Mouse (Mus musculus) forebrain, embryonic 14.5 days (tissue): ENCODE measurements around the gene Traf2. TPM values are rescaled to one million over a fixed set of nuclear protein-coding genes. Genes with fewer than 3 reads are reported as not detected.
"Not testable (repeated sequence)": the region's sequence is repeated elsewhere in the genome, so short reads cannot be mapped to it uniquely, and the experiment has no call there.

Experiments
- ATAC-seq: fragments of 200-750 bp; cut with Nextera tagmentation; 2 replicates; pipeline ENCODE4 v1.8.0; 2017; ENCODE audit warnings: mild to moderate bottlenecking, moderate library complexity
- DNase-seq: peaks from one replicate; pipeline ENCODE4 v3.0.0-alpha.2; 2015; ENCODE audit warnings: low spot score
- H3K27ac ChIP-seq: fragments of 300-500 bp; sonication (generic); 2 replicates; pipeline ENCODE4 v1.5.1; 2014; ENCODE audit warnings: low read depth, mild to moderate bottlenecking, control low read depth, low read length, moderate library complexity
- H3K27me3 ChIP-seq: fragments of 300-500 bp; sonication (generic); replicated peaks from 2 replicates; pipeline ENCODE4 v1.6.1; 2014; ENCODE audit warnings: low read length, control low read depth, mixed read lengths; ENCODE audit not compliant: control insufficient read depth, insufficient read depth
- H3K36me3 ChIP-seq: fragments of 300-500 bp; sonication (generic); 2 replicates; pipeline ENCODE4 v1.6.1; 2014; ENCODE audit warnings: low read length, control low read depth; ENCODE audit not compliant: control insufficient read depth, insufficient read depth
- H3K4me1 ChIP-seq: fragments of 300-500 bp; sonication (generic); 2 replicates; pipeline ENCODE4 v1.6.1; 2014; ENCODE audit warnings: antibody characterized with exemption, low read length, control low read depth; ENCODE audit not compliant: control insufficient read depth, insufficient read depth
- H3K4me2 ChIP-seq: fragments of 300-500 bp; sonication (generic); 2 replicates; pipeline ENCODE4 v1.6.1; 2014; ENCODE audit warnings: mild to moderate bottlenecking, control low read depth, low read length
- H3K4me3 ChIP-seq: fragments of 300-500 bp; sonication (generic); 2 replicates; pipeline ENCODE4 v1.5.1; 2014; ENCODE audit warnings: low read depth, low read length, control low read depth
- H3K9ac ChIP-seq: fragments of 300-500 bp; sonication (generic); 2 replicates; pipeline ENCODE4 v1.6.1; 2014; ENCODE audit warnings: mild to moderate bottlenecking, low read length, control low read depth, moderate library complexity
- H3K9me3 ChIP-seq: fragments of 300-500 bp; sonication (generic); replicated peaks from 2 replicates; pipeline ENCODE4 v1.6.1; 2016; ENCODE audit warnings: low read length, control low read depth, mixed read lengths; ENCODE audit not compliant: control insufficient read depth
- WGBS: fragments of 180-500 bp; shearing (Covaris S2); extraction: QIAGEN DNeasy Blood & Tissue Kit; methylation state at CpG from one replicate; pipeline ENCODE4 v1.1.7; 2014; 5-methylcytosine and 5-hydroxymethylcytosine counted together
- polyA plus RNA-seq: library from polyadenylated mRNA; unstranded; fragments of >200 nt; fragmentation: Nextera tagmentation; extraction: Ambion mirVana; gene quantifications from 2 replicates; pipeline ENCODE4 v1.2.1, GENCODE M21; 2014

The Traf2 gene
- polyA plus RNA-seq, 1 experiment from 2014 or later = 26.7 TPM

GRCm38 (mm10) chr2:25556296-25556695 lies 9.6 kb upstream of the Traf2 start:
- DNase-seq = no peak
- 57% methylated on average over 1 of the region's 1 CpGs for WGBS
- Histone ChIP-seq H3K4me1 (peaks cover 17% of the 10 kb centered on the region), H3K9ac (no peak overlapping the region), H3K4me3 (no peak overlapping the region), H3K9me3 (no peaks in the 10 kb centered on the region), H3K36me3 (peaks cover 10% of the 10 kb centered on the region), H3K27me3 (no peaks in the 10 kb centered on the region), H3K27ac (no peak overlapping the region), H3K4me2 (no peak overlapping the region; the same call in 1 of the 2 replicates)
- ATAC-seq = no peak

- not testable (repeated sequence) for H3K9ac ChIP-seq, DNase-seq, H3K27me3 ChIP-seq, H3K4me2 ChIP-seq, H3K27ac ChIP-seq, H3K4me3 ChIP-seq, H3K9me3 ChIP-seq, H3K36me3 ChIP-seq, ATAC-seq
- peaks cover 17% of the 10 kb centered on the region for H3K4me1 ChIP-seq
- 51% methylated on average over 2 of the region's 2 CpGs for WGBS
These were observed 8.7 kb upstream of the Traf2 start for GRCm38 (mm10) chr2:25555479-25555878.

- H3K4me3 ChIP-seq, H3K36me3 ChIP-seq, H3K4me1 ChIP-seq, H3K27ac ChIP-seq, H3K9me3 ChIP-seq, H3K27me3 ChIP-seq, H3K4me2 ChIP-seq, H3K9ac ChIP-seq, DNase-seq, ATAC-seq: not testable (repeated sequence)
- WGBS = 80% methylated on average over 4 of the region's 4 CpGs
These were observed 6.5 kb upstream of the Traf2 start for GRCm38 (mm10) chr2:25553171-25553786.

GRCm38 (mm10) chr2:25551186-25551585 lies 4.4 kb upstream of the Traf2 start:
- H3K4me1 ChIP-seq = peaks cover 5% of the 10 kb centered on the region; the same call in 1 of the 2 replicates
- no peak overlapping the region for H3K4me3 ChIP-seq
- no peaks in the 10 kb centered on the region for H3K9me3 ChIP-seq
- H3K27me3 ChIP-seq = no peaks in the 10 kb centered on the region
- H3K36me3 ChIP-seq = no peaks in the 10 kb centered on the region
- no peak overlapping the region for H3K4me2 ChIP-seq
- ATAC-seq (no peak), DNase-seq (peak; percentile 39)
- no peak overlapping the region for H3K27ac ChIP-seq
- 35% methylated on average over 5 of the region's 5 CpGs for WGBS
- no peak overlapping the region for H3K9ac ChIP-seq

GRCm38 (mm10) chr2:25549021-25549991 lies 2.6 kb upstream of the Traf2 start:
- DNase-seq (no peak), ATAC-seq (no peak)
- Histone ChIP-seq H3K9me3 (no peaks in the 10 kb centered on the region), H3K27me3 (no peaks in the 10 kb centered on the region), H3K4me1 (peaks cover 12% of the 10 kb centered on the region), H3K36me3 (no peaks in the 10 kb centered on the region), H3K9ac (no peak overlapping the region), H3K27ac (no peak overlapping the region), H3K4me2 (no peak overlapping the region), H3K4me3 (no peak overlapping the region)
- WGBS = 80% methylated on average over 9 of the region's 9 CpGs

- H3K27ac ChIP-seq = no peak overlapping the region; the same call in 1 of the 2 replicates
- 11% methylated on average over 31 of the region's 43 CpGs for WGBS
- peak; percentile 66 for ATAC-seq
These were observed 537 bp downstream of the Traf2 start for GRCm38 (mm10) chr2:25545996-25546810.

GRCm38 (mm10) chr2:25541644-25542367 lies 4.9 kb downstream of the Traf2 start:
- 86% methylated on average over 10 of the region's 10 CpGs for WGBS
- H3K27me3 ChIP-seq = no peaks in the 10 kb centered on the region
- no peak overlapping the region for H3K27ac ChIP-seq
- ATAC-seq (no peak), DNase-seq (no peak)
- H3K4me1 ChIP-seq = peaks cover 8% of the 10 kb centered on the region
- H3K9ac ChIP-seq = no peak overlapping the region
- no peaks in the 10 kb centered on the region for H3K9me3 ChIP-seq
- no peak overlapping the region for H3K4me3 ChIP-seq
- no peak overlapping the region for H3K4me2 ChIP-seq
- H3K36me3 ChIP-seq = peaks cover 15% of the 10 kb centered on the region

More at GRCm38 (mm10) chr2:25545996-25546810, 537 bp downstream of the Traf2 start:
- H3K27me3 ChIP-seq = no peaks in the 10 kb centered on the region
- no peaks in the 10 kb centered on the region for H3K9me3 ChIP-seq
- DNase-seq = no peak
- H3K9ac ChIP-seq = peak overlapping the region; percentile 78
- H3K4me2 ChIP-seq = peak overlapping the region; percentile 77
- peak overlapping the region; percentile 68 for H3K4me3 ChIP-seq
- no peaks in the 10 kb centered on the region for H3K36me3 ChIP-seq
- H3K4me1 ChIP-seq = peaks cover 12% of the 10 kb centered on the region

- Histone ChIP-seq H3K9me3 (no peaks in the 10 kb centered on the region), H3K36me3 (peaks cover 27% of the 10 kb centered on the region), H3K9ac (no peak overlapping the region), H3K4me1 (peaks cover 2% of the 10 kb centered on the region; the same call in 1 of the 2 replicates), H3K27me3 (no peaks in the 10 kb centered on the region), H3K4me2 (no peak overlapping the region), H3K27ac (no peak overlapping the region), H3K4me3 (no peak overlapping the region)
- ATAC-seq (no peak), DNase-seq (no peak)
- WGBS = 100% methylated on average over 4 of the region's 4 CpGs
These were observed 6.2 kb downstream of the Traf2 start for GRCm38 (mm10) chr2:25540541-25540948.
